Mouse (Mus musculus) hindbrain, embryonic 14.5 days (tissue): ENCODE measurements around the gene Mettl26. TPM values are rescaled to one million over a fixed set of nuclear protein-coding genes. Genes with fewer than 3 reads are reported as not detected.

Experiments used
- ATAC-seq: fragments of 200-750 bp; cut with Nextera tagmentation; 2 replicates; pipeline ENCODE4 v1.8.0; 2017; ENCODE audit warnings: moderate number of reproducible peaks, mild to moderate bottlenecking, moderate TSS enrichment, moderate library complexity; ENCODE audit not compliant: low FRiP score
- DNase-seq: peaks from one replicate; pipeline ENCODE4 v3.0.0-alpha.2; 2015; ENCODE audit warnings: low spot score
- H3K27ac ChIP-seq: fragments of 300-500 bp; sonication (generic); 2 replicates; pipeline ENCODE4 v1.5.1; 2014; ENCODE audit warnings: mild to moderate bottlenecking, moderate library complexity
- H3K27me3 ChIP-seq: fragments of 300-500 bp; sonication (generic); 2 replicates; pipeline ENCODE4 v1.6.1; 2014; ENCODE audit warnings: mild to moderate bottlenecking, low read length, mixed read lengths; ENCODE audit not compliant: control insufficient read depth, insufficient read depth
- H3K36me3 ChIP-seq: fragments of 300-500 bp; sonication (generic); replicated peaks from 2 replicates; pipeline ENCODE4 v1.6.1; 2014; ENCODE audit not compliant: control insufficient read depth, insufficient read depth
- H3K4me1 ChIP-seq: fragments of 300-500 bp; sonication (generic); replicated peaks from 2 replicates; pipeline ENCODE4 v1.6.1; 2014; ENCODE audit warnings: antibody characterized with exemption, low read length, mixed read lengths; ENCODE audit not compliant: control insufficient read depth, insufficient read depth
- H3K4me2 ChIP-seq: fragments of 300-500 bp; sonication (generic); replicated peaks from 2 replicates; pipeline ENCODE4 v1.6.1; 2014; ENCODE audit warnings: mild to moderate bottlenecking, moderate library complexity
- H3K4me3 ChIP-seq: fragments of 300-500 bp; sonication (generic); replicated peaks from 2 replicates; pipeline ENCODE4 v1.5.1; 2014; ENCODE audit warnings: mild to moderate bottlenecking, low read length
- H3K9ac ChIP-seq: fragments of 300-500 bp; sonication (generic); 2 replicates; pipeline ENCODE4 v1.6.1; 2014
- H3K9me3 ChIP-seq: fragments of 300-500 bp; sonication (generic); 2 replicates; pipeline ENCODE4 v1.6.1; 2016; ENCODE audit warnings: low read length; ENCODE audit not compliant: control insufficient read depth
- WGBS: fragments of 180-500 bp; shearing (Covaris S2); extraction: QIAGEN DNeasy Blood & Tissue Kit; methylation state at CpG from one replicate; pipeline ENCODE4 v1.1.7; 2014; 5-methylcytosine and 5-hydroxymethylcytosine counted together
- microRNA-seq: library from miRNA; unstranded; fragments of <30 nt; microRNA quantifications from one replicate; pipeline ENCODE4, GENCODE M21; 2016
- polyA plus RNA-seq: library from polyadenylated mRNA; unstranded; fragments of >200 nt; fragmentation: Nextera tagmentation; extraction: Ambion mirVana; gene quantifications from 2 replicates; pipeline ENCODE4 v1.2.1, GENCODE M21; 2014

Gene Mettl26
- polyA plus RNA-seq, 1 experiment from 2014 or later, result 67.3 TPM

DNA sequence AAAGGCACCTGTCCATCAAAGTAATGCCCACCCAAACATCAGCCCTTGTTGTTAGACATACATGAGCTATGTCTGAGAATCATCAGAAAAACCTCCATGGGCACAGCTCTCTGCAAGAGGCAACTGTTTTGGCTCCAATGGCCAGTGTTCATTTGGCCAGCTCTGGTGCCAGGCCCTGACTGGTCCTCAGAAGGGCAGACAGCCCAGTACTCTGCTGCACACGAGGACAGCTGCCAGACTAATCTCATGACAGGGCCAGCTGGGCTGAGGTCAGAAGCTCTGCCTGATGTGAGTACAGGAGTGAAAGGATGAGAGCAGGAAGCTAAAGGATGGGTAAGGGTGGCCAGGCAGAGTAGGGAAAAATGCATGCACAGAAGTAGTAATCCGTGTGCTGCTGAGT is 50.5 kb downstream of the Mettl26 start:
- no peak for ATAC-seq
- Histone ChIP-seq H3K9me3 (no peaks in the 10 kb centered on the region), H3K36me3 (peaks cover 40% of the 10 kb centered on the region), H3K27ac (no peak overlapping the region), H3K4me1 (peaks cover 4% of the 10 kb centered on the region; the same call in 1 of the 2 replicates), H3K27me3 (no peaks in the 10 kb centered on the region), H3K4me2 (no peak overlapping the region), H3K9ac (no peak overlapping the region), H3K4me3 (no peak overlapping the region)
- WGBS, result 90% methylated on average over 2 of the region's 2 CpGs
- DNase-seq, result no peak

Small RNA genes within 50 kb of the gene (microRNA-seq; reads per million reads assigned to microRNA genes)
- gene Mir3082, result 0.65 reads per million

Other genes starting within 250 kb of the Mettl26 start
- 8.1 and 10.0 TPM in 2 replicates for gene Gng13, start 157.9 kb upstream of the Mettl26 start, polyA plus RNA-seq
- 3.4 and 3.6 TPM in 2 replicates for gene Chtf18, start 147.7 kb upstream of the Mettl26 start, polyA plus RNA-seq
- gene Rpusd1, start 147.4 kb upstream of the Mettl26 start, polyA plus RNA-seq, result 21.8 and 22.8 TPM in 2 replicates
- not detected in 2 replicates for gene Mslnl, start 139.0 kb upstream of the Mettl26 start, polyA plus RNA-seq
- not detected in 2 replicates for gene Msln, start 120.7 kb upstream of the Mettl26 start, polyA plus RNA-seq
- 28.7 and 29.1 TPM in 2 replicates for gene Narfl, start 101.3 kb upstream of the Mettl26 start, polyA plus RNA-seq
- 116 and 138 TPM in 2 replicates for gene Haghl, start 89.4 kb upstream of the Mettl26 start, polyA plus RNA-seq
- gene Ccdc78, start 88.5 kb upstream of the Mettl26 start, polyA plus RNA-seq, result 0.41 TPM in 1 of 2 replicates, not detected in the other
- 77.6 and 91.6 TPM in 2 replicates for gene Fam173a, start 82.2 kb upstream of the Mettl26 start, polyA plus RNA-seq
- not detected in 2 replicates for gene AC134908.4, start 79.4 kb upstream of the Mettl26 start, polyA plus RNA-seq
- gene Metrn, start 77.9 kb upstream of the Mettl26 start, polyA plus RNA-seq, result 11.8 and 15.1 TPM in 2 replicates
- 31.7 and 35.0 TPM in 2 replicates for gene Fbxl16, start 66.0 kb upstream of the Mettl26 start, polyA plus RNA-seq
- 29.9 and 32.1 TPM in 2 replicates for gene Wdr24, start 51.4 kb upstream of the Mettl26 start, polyA plus RNA-seq
- gene Jmjd8, start 46.2 kb upstream of the Mettl26 start, polyA plus RNA-seq, result 39.3 and 42.1 TPM in 2 replicates
- gene Stub1, start 41.7 kb upstream of the Mettl26 start, polyA plus RNA-seq, result 336 and 357 TPM in 2 replicates
- gene Rhbdl1, start 37.8 kb upstream of the Mettl26 start, polyA plus RNA-seq, result 51.3 and 57.1 TPM in 2 replicates
- gene Gm20683, start 33.3 kb upstream of the Mettl26 start, polyA plus RNA-seq, result 8.7 and 9.3 TPM in 2 replicates
- 6.5 and 9.9 TPM in 2 replicates for gene Rhot2, start 30.2 kb upstream of the Mettl26 start, polyA plus RNA-seq
- 13.1 and 14.2 TPM in 2 replicates for gene Wdr90, start 13.6 kb upstream of the Mettl26 start, polyA plus RNA-seq
- 26.8 and 27.3 TPM in 2 replicates for gene Mcrip2, start 6.3 kb upstream of the Mettl26 start, polyA plus RNA-seq
- 0.63 and 0.71 TPM in 2 replicates for gene Wfikkn1, start 5.8 kb downstream of the Mettl26 start, polyA plus RNA-seq
- 28.1 and 29.8 TPM in 2 replicates for gene Rab40c, start 44.7 kb downstream of the Mettl26 start, polyA plus RNA-seq
- 64.2 and 74.2 TPM in 2 replicates for gene Pigq, start 69.9 kb downstream of the Mettl26 start, polyA plus RNA-seq
- 0.13 TPM in 1 of 2 replicates, not detected in the other for gene Nhlrc4, start 69.9 kb downstream of the Mettl26 start, polyA plus RNA-seq
- gene A930017K11Rik, start 77.5 kb downstream of the Mettl26 start, polyA plus RNA-seq, result 0.44 and 1.8 TPM in 2 replicates
- gene Capn15, start 110.7 kb downstream of the Mettl26 start, polyA plus RNA-seq, result 21.5 and 27.5 TPM in 2 replicates
- 27.4 and 29.5 TPM in 2 replicates for gene Rab11fip3, start 194.5 kb downstream of the Mettl26 start, polyA plus RNA-seq
- gene Decr2, start 215.3 kb downstream of the Mettl26 start, polyA plus RNA-seq, result 22.6 and 28.8 TPM in 2 replicates
- gene Nme4, start 220.5 kb downstream of the Mettl26 start, polyA plus RNA-seq, result 14.5 and 17.5 TPM in 2 replicates
- 3.2 and 3.9 TPM in 2 replicates for gene Tmem8, start 238.2 kb downstream of the Mettl26 start, polyA plus RNA-seq
- 184 and 190 TPM in 2 replicates for gene Mrpl28, start 248.4 kb downstream of the Mettl26 start, polyA plus RNA-seq